Mouse (Mus musculus): ENCODE data around the gene Glcci1.

DNA sequence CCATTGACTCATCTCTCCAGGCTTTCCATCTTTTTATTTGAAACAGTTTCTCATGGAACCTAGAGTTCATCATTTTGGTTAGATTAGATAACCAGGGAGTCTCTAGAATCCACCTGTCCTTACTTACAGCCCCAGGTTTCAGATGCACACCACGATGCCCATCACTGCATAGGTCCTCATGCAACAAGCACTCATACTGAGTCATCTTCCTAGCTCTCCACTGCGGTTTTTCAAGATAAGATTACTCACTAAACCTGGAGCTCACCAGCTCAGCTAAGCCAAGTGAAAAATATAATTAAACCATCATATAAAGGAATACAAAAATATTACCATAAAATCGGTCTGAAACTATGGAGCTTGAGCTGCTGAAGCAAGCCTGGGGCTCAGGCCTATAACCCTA is 74.5 kb downstream of the Glcci1 start:
- TF ChIP-seq POLR2A (IDR thresholded peaks at IDR 0.05; ENCODE audit: insufficient read depth, low read depth, low read length): no peak
- TF ChIP-seq CTCF (IDR thresholded peaks at IDR 0.05; ENCODE audit: insufficient read depth, low read depth, low read length): no peak

All from olfactory bulb, adult 2 months (tissue).